9 mouse cellular contexts compared by ENCODE assay signal in the genomic region with DNA sequence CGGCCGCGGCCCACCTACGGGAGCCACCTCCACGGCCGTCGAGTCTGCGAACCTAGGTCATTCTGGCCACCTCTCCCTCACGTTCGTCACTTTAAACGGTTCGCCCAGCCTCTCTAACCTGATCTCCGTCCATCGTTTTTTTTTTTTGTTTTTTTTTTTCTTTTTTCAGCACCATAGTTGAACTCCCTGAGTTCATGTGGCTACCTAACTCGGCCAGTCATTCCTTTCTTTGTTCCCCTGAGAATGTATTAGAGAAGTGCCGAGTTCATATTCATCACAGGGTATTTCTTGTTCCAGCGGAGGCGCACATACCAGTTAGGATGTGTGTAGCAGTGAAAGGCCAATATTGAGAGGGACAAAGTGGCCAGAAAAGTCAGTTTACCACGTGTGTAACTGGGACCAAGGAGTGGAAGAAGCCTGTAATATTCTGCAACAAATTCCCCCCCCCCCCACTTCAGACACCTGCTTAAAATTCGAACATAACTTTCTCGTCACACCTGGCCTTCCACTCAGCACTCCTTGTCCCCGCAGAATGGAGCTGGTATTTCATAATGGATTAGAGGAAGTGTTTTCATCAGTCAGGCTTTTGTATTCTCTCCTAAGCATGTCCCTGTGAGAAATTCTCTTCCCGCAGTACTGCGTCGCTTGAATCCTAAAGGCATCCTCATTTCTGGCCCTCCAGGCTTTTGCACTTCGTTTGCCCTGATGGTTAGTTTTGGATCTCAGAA. TPM values are rescaled to one million over a fixed set of nuclear protein-coding genes. Genes with fewer than 3 reads are reported as not detected.
DNase-seq lines count a peak whose midpoint lies in the region; ATAC-seq and TF ChIP-seq lines count a peak whose summit lies in the region.
"Had no signal": no experiment of that assay in that cellular context is flagged by ENCODE, and none has a peak within 500 bp of the region (broad histone marks: within the 10 kb centered on the region; RNA-seq: fewer than 3 reads in every experiment).

No protein-coding gene starts in this region.

- no peaks in the 10 kb centered on the region for H3K27me3 ChIP-seq in ES-Bruce4 (ENCODE audit: control insufficient read depth, insufficient read depth, low read length, poor library complexity, severe bottlenecking)
- no peaks in the 10 kb centered on the region for H3K27me3 ChIP-seq in forebrain, postnatal 0 days (ENCODE audit: insufficient read depth, low read length)
- no peaks in the 10 kb centered on the region for H3K27me3 ChIP-seq in lung, embryonic 16.5 days (ENCODE audit: control insufficient read depth, insufficient read depth, low read depth, low read length)

- peak overlapping the region; percentile 68 for H3K4me2 ChIP-seq in forebrain, postnatal 0 days (ENCODE audit: low read depth)
- H3K4me2 ChIP-seq in lung, embryonic 16.5 days (ENCODE audit: low read depth, low read length) = peak overlapping the region; percentile 85

- TF ChIP-seq POLR2A in ES-Bruce4 (IDR thresholded peaks at IDR 0.05; ENCODE audit: insufficient read depth, low read length) = no peak

- no peaks in the 10 kb centered on the region for H3K9me3 ChIP-seq in ES-Bruce4 (replicated peaks; ENCODE audit: control insufficient read depth, insufficient read depth, low read length, poor library complexity, severe bottlenecking)
- no peaks in the 10 kb centered on the region for H3K9me3 ChIP-seq in forebrain, postnatal 0 days (ENCODE audit: low read length)
- H3K9me3 ChIP-seq in lung, embryonic 16.5 days (ENCODE audit: control insufficient read depth, low read length) = no peaks in the 10 kb centered on the region

- H3K36me3 ChIP-seq in ES-Bruce4 (ENCODE audit: control insufficient read depth, insufficient read depth, low read length, poor library complexity, severe bottlenecking) = peaks cover 16% of the 10 kb centered on the region
- peaks cover 7% of the 10 kb centered on the region for H3K36me3 ChIP-seq in forebrain, postnatal 0 days (ENCODE audit: insufficient read depth)
- H3K36me3 ChIP-seq in lung, embryonic 16.5 days (ENCODE audit: control insufficient read depth, insufficient read depth, low read length) = peaks cover 14% of the 10 kb centered on the region

- TF ChIP-seq EP300 in ES-Bruce4 (IDR thresholded peaks at IDR 0.05; ENCODE audit: insufficient read depth, low read depth, low read length) = no peak

- H3K27ac ChIP-seq in gastrocnemius, adult 2 months = peak overlapping the region; percentile 95
- H3K27ac ChIP-seq in ES-Bruce4 (ENCODE audit: insufficient read depth, low read length) = no peak overlapping the region
- H3K27ac ChIP-seq in forebrain, postnatal 0 days (ENCODE audit: low read depth, low read length) = peak overlapping the region; percentile 84
- peak overlapping the region; percentile 82 for H3K27ac ChIP-seq in lung, embryonic 16.5 days (ENCODE audit: low read length)

- peak overlapping the region; percentile 99 for H3K4me3 ChIP-seq in gastrocnemius, adult 2 months
- H3K4me3 ChIP-seq in ES-Bruce4 (ENCODE audit: low read depth, low read length) = peak overlapping the region; percentile 96
- peak overlapping the region; percentile 76 for H3K4me3 ChIP-seq in forebrain, postnatal 0 days (ENCODE audit: low read depth, low read length)
- peak overlapping the region; percentile 89 for H3K4me3 ChIP-seq in lung, embryonic 16.5 days (ENCODE audit: low read length)

- intact Hi-C loops in gastrocnemius, adult 2 months (cut with DNase I) = no loop called here

- ATAC-seq in forebrain, postnatal 0 days = no peak
- no peak for ATAC-seq in lung, embryonic 16.5 days (ENCODE audit: low read depth)

- H3K9ac ChIP-seq in ES-Bruce4 (ENCODE audit: low read depth, poor library complexity, severe bottlenecking) = peak overlapping the region; percentile 92
- H3K9ac ChIP-seq in forebrain, postnatal 0 days = peak overlapping the region; percentile 93
- H3K9ac ChIP-seq in lung, embryonic 16.5 days (ENCODE audit: low read length) = peak overlapping the region; percentile 97

- DNase-seq in gastrocnemius, adult 2 months = no peak
- DNase-seq in gastrocnemius, adult 18-20 months (ENCODE audit: low spot score) = no peak
- no peak for DNase-seq in forebrain, postnatal 0 days
- no peak for DNase-seq in layer of hippocampus, postnatal 36 days
- DNase-seq in gastrocnemius, adult 8-10 months (ENCODE audit: low spot score in 2 of 2) = no peak
- DNase-seq in right cerebral cortex, postnatal 36 days (ENCODE audit: low spot score in 2 of 2) = no peak

- peaks cover 2% of the 10 kb centered on the region for H3K4me1 ChIP-seq in ES-Bruce4 (ENCODE audit: control insufficient read depth, insufficient read depth, low read length)
- H3K4me1 ChIP-seq in forebrain, postnatal 0 days (ENCODE audit: insufficient read depth) = peaks cover 11% of the 10 kb centered on the region; the same call in 1 of the 2 replicates
- peaks cover 27% of the 10 kb centered on the region for H3K4me1 ChIP-seq in lung, embryonic 16.5 days (replicated peaks; ENCODE audit: control insufficient read depth, insufficient read depth, low read length)

- TF ChIP-seq CTCF in gastrocnemius, adult 2 months (IDR thresholded peaks at IDR 0.05) = no peak
- no peak for TF ChIP-seq CTCF in ES-Bruce4 (IDR thresholded peaks at IDR 0.05; ENCODE audit: low read depth, low read length)
- no peak for TF ChIP-seq CTCF in forebrain, postnatal 0 days (IDR thresholded peaks at IDR 0.05; ENCODE audit: low read depth)

- WGBS in forebrain, postnatal 0 days = 9% methylated on average over 26 of the region's 26 CpGs
- WGBS in lung, embryonic 16.5 days = 11% methylated on average over 26 of the region's 26 CpGs

RNA-seq across cellular contexts. Expression of gene Atp6v1g1, which starts 0.8 kb away (rescaled TPM):
- total RNA-seq in gastrocnemius, adult 2 months (2021) = 100 to 1,000 TPM; 212 to 239 TPM
- 100 to 1,000 TPM; 276 to 291 TPM for total RNA-seq in gastrocnemius, adult 18-20 months (2021)
- 187 and 192 TPM in 2 replicates for polyA plus RNA-seq in ES-Bruce4 (2011; ENCODE audit: insufficient read depth, insufficient read length, low read depth, missing spikeins)
- 222 and 234 TPM in 2 replicates for total RNA-seq in forebrain, postnatal 0 days (2014; rRNA removed)
- polyA plus RNA-seq in forebrain, postnatal 0 days (2015; fragmentation: Nextera tagmentation; extraction: Ambion mirVana) = 389 and 442 TPM in 2 replicates
- polyA plus RNA-seq in lung, embryonic 16.5 days (2015; fragmentation: Nextera tagmentation; extraction: Ambion mirVana) = 271 and 284 TPM in 2 replicates
- 100 to 1,000 TPM; 124 to 125 TPM for total RNA-seq in layer of hippocampus, postnatal 36 days (2021)
- 100 to 1,000 TPM; 268 to 323 (median 295) TPM for total RNA-seq in gastrocnemius, adult 8-10 months (2022)

RNA-seq across cellular contexts. Expression of gene Tmem268, which starts 13.2 kb away (rescaled TPM):
- total RNA-seq in gastrocnemius, adult 2 months (2021) = 10 to 100 TPM; 13.3 to 14.7 TPM
- total RNA-seq in gastrocnemius, adult 18-20 months (2021) = 10 to 100 TPM; 15.8 to 16.4 TPM
- 4.4 and 8.9 TPM in 2 replicates for polyA plus RNA-seq in ES-Bruce4 (2011; ENCODE audit: insufficient read depth, insufficient read length, low read depth, missing spikeins)
- total RNA-seq in forebrain, postnatal 0 days (2014; rRNA removed) = 4.5 and 5.9 TPM in 2 replicates
- 4.2 and 5.5 TPM in 2 replicates for polyA plus RNA-seq in forebrain, postnatal 0 days (2015; fragmentation: Nextera tagmentation; extraction: Ambion mirVana)
- polyA plus RNA-seq in lung, embryonic 16.5 days (2015; fragmentation: Nextera tagmentation; extraction: Ambion mirVana) = 8.8 and 9.6 TPM in 2 replicates
- total RNA-seq in layer of hippocampus, postnatal 36 days (2021) = 1 to 10 TPM; 7.1 to 8.4 TPM
- 10 to 100 TPM; 18.9 to 20.8 (median 20.1) TPM for total RNA-seq in gastrocnemius, adult 8-10 months (2022)

RNA-seq across cellular contexts. Expression of gene Whrn, which starts 49.6 kb away (rescaled TPM):
- 1 to 10 TPM; 1.6 to 2.2 TPM for total RNA-seq in gastrocnemius, adult 2 months (2021)
- 1 to 10 TPM; 5.5 to 6.5 TPM for total RNA-seq in gastrocnemius, adult 18-20 months (2021)
- polyA plus RNA-seq in ES-Bruce4 (2011; ENCODE audit: insufficient read depth, insufficient read length, low read depth, missing spikeins) = 33.5 and 40.2 TPM in 2 replicates
- 9.8 and 13.0 TPM in 2 replicates for total RNA-seq in forebrain, postnatal 0 days (2014; rRNA removed)
- polyA plus RNA-seq in forebrain, postnatal 0 days (2015; fragmentation: Nextera tagmentation; extraction: Ambion mirVana) = 2.6 and 3.8 TPM in 2 replicates
- 2.6 and 2.7 TPM in 2 replicates for polyA plus RNA-seq in lung, embryonic 16.5 days (2015; fragmentation: Nextera tagmentation; extraction: Ambion mirVana)
- total RNA-seq in layer of hippocampus, postnatal 36 days (2021) = 10 to 100 TPM; 18.8 to 22.3 TPM
- total RNA-seq in gastrocnemius, adult 8-10 months (2022) = 1 to 10 TPM; 2.5 to 4.4 (median 4.0) TPM

RNA-seq across cellular contexts. Expression of gene Gm11213, which starts 59.7 kb away (rescaled TPM):
- total RNA-seq in gastrocnemius, adult 2 months (2021) = not detected
- total RNA-seq in gastrocnemius, adult 18-20 months (2021) = not detected
- not detected in 2 replicates for polyA plus RNA-seq in ES-Bruce4 (2011; ENCODE audit: insufficient read depth, insufficient read length, low read depth, missing spikeins)
- total RNA-seq in forebrain, postnatal 0 days (2014; rRNA removed) = not detected in 2 replicates
- not detected in 2 replicates for polyA plus RNA-seq in forebrain, postnatal 0 days (2015; fragmentation: Nextera tagmentation; extraction: Ambion mirVana)
- polyA plus RNA-seq in lung, embryonic 16.5 days (2015; fragmentation: Nextera tagmentation; extraction: Ambion mirVana) = not detected in 2 replicates
- not detected for total RNA-seq in layer of hippocampus, postnatal 36 days (2021)
- not detected for total RNA-seq in gastrocnemius, adult 8-10 months (2022)
- polyA plus RNA-seq: large intestine, adult 2 months had no signal
